Mouse (Mus musculus) layer of hippocampus, adult 2 months (tissue): Measurements from ENCODE around the gene Nfib. TPM values are rescaled to one million over a fixed set of nuclear protein-coding genes. Genes with fewer than 3 reads are reported as not detected.

Source experiments
- DNase-seq, 2 experiments: peaks; one replicate each; pipeline ENCODE4 v3.0.0; 2022; ENCODE audit warnings: low spot score in 2 of 2
- H3K27ac ChIP-seq: fragments of 200-600 bp; 2 replicates; pipeline ENCODE4 v1.8.1; 2022
- H3K4me3 ChIP-seq: fragments of 200-600 bp; 2 replicates; pipeline ENCODE4 v1.8.1; 2022; ENCODE audit warnings: mild to moderate bottlenecking
- CTCF ChIP-seq: fragments of 200-600 bp; conservative IDR thresholded peaks from 2 replicates; pipeline ENCODE4 v1.8.1; 2022; ENCODE audit warnings: antibody characterized with exemption, mild to moderate bottlenecking, moderate library complexity
- total RNA-seq, 2 experiments: library from RNA; stranded (reverse); gene quantifications; 2 replicates each; pipeline ENCODE4 v1.2.3; 2021

Gene Nfib
- total RNA-seq, 2 experiments from 2014 or later = 174 to 186 TPM

DNA sequence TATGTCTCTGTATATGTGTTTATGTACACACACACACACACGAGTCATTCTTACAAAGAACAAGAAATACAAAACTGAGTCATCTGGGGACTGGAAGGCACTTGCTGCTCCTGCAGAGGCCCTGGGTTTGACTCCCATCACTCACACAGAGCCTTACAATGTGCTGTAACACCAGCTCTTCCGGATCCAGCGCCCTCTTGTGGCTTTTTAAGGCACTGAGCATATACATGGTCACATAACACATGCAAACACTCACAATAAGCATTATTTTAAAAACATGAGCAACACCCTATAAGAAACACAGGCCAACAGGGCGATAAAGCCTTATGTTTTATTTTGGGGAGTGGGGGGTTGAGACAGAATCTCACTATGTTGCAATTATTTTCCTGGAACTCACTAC lies 226.2 kb downstream of the Nfib start:
- peak; percentile 58 for TF ChIP-seq CTCF
- no peak for DNase-seq
- H3K4me3 ChIP-seq = no peak overlapping the region
- no peak overlapping the region for H3K27ac ChIP-seq

DNA sequence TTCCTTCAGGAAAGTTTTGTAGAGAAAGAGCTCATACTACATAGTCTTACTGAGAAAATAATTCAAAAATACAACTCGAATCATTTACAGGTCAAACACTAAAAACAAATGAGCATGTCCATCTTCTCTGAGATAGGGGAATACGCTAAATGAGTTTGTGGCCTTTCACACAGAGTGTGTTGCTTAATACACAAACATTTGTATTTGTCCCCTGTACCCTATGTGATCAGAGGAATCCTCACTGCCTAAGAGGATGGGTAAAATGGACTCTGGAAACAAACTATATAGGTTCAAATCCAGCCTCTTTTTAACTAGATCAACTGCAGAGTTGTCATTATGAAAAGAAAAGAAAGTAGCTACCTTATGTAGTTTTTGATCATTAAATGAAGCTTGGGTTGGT lies 227.8 kb downstream of the Nfib start:
- Histone ChIP-seq H3K27ac (no peak overlapping the region), H3K4me3 (no peak overlapping the region)
- no peak for DNase-seq
- TF ChIP-seq CTCF = no peak

DNA sequence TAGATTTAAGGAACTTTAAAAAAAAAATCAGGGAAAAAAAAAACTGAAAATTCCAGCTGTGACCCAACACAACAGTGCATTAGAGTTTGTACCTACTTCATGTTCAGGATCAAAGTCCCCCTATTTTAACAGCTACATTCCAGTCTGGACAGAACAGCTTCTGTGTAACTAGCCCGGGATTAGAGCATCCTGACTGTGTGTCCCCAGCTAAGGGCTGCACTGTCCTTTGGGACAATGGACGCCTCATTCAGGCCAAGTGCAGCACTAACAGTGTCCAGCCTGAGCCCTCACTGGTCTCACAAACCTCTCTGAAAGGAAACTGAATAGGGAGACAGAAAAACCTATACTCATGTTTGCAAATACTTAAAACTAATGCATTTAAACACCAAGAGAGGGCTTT lies 229.1 kb downstream of the Nfib start:
- no peak for DNase-seq
- Histone ChIP-seq H3K27ac (peak overlapping the region; percentile 53; the same call in 1 of the 2 replicates), H3K4me3 (no peak overlapping the region)
- TF ChIP-seq CTCF = no peak

DNA sequence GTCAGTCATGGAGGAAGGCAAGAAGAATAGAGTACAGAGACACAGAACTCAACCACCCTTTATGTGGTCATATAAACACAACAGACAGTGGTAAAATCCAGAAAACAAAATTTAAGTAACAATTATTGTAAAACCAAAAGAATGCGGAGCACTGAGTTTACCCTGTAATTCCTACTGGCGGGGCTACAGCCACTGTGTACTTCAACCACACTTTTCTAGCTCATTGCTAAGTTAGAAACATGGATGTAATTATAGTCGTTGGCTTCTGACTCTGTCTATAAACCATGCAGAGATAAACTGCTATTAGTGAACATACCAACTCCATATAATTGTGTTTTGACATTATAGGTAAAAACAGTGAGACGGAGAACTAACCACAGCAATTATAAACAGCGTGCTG lies 231.2 kb downstream of the Nfib start:
- Histone ChIP-seq H3K4me3 (no peak overlapping the region), H3K27ac (no peak overlapping the region)
- no peak for DNase-seq
- TF ChIP-seq CTCF = no peak

DNA sequence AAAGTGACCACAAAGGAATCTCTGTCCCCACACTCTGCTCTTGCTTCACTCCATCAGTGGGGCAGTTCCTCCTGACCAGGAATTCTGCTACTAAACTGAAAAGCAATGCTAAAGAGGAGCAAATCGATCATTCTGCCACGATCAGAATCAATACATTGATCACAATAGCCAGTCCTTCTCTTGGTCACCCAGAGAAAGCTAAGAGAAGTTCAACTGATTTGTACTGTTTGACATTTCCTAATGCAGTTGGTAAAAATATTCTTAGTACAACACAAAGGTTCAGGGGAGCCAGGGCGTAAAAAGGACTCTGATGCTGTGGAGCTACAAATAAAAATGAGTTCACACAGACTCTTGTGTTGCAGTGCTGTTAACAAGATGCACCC lies 234.6 kb downstream of the Nfib start:
- no peak for TF ChIP-seq CTCF
- Histone ChIP-seq H3K27ac (peak overlapping the region; percentile 43), H3K4me3 (no peak overlapping the region)
- no peak for DNase-seq

DNA sequence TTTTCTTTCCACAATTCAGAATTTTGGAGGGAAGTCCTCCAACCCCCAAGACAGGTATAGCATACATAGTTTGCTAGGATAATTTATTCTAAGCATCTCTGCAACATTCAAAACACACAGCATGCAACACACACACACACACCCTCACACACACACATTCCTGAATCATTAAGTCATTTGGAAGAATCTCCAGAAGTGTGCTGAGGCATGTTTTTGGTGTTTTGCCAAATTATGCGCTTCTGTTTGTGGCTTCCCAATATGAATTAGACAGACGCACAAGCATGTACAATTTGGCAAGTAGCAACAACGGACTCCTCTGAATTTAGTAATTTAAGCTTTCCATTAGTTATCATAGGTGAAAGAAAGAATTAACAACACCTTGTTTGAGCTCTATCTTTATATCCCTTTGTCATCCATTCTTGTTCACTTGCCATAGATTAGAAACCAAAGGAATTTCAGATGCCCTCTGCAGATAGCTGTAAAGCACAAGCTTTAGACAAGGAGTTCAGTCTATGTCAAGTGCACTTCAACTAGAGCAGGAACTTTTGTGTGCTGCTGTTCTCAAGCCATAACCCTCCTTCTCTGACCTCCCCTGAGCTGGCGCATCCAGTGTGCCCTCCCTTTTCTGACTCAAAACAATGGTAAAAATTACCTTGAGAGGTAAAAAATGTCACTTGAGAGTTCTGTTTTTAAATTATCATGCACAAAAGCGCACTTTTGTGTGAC lies 235.2 kb downstream of the Nfib start:
- Histone ChIP-seq H3K27ac (peak overlapping the region; percentile 43; the same call in 1 of the 2 replicates), H3K4me3 (no peak overlapping the region)
- TF ChIP-seq CTCF = no peak
- DNase-seq = peak in 1 of 2 experiments; percentile 28

DNA sequence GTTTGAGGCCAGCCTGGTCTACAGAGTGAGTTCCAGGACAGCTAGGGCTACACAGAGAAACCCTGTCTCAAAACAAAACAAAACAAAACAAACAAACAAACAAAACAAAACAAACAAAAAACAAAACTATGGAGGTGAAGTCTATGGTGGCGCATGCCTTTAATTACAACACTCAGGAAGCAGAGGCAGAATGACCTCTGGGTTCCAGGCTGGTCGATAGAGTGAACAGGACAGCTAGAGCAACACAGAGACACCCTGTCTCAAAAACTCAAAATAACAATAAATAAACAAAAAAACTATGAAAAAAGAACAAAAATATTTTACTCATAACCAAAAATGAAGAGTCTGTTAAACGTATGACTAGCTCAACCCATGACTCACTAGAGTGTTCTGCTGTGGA lies 236.6 kb downstream of the Nfib start:
- no peak overlapping the region for H3K4me3 ChIP-seq

DNA sequence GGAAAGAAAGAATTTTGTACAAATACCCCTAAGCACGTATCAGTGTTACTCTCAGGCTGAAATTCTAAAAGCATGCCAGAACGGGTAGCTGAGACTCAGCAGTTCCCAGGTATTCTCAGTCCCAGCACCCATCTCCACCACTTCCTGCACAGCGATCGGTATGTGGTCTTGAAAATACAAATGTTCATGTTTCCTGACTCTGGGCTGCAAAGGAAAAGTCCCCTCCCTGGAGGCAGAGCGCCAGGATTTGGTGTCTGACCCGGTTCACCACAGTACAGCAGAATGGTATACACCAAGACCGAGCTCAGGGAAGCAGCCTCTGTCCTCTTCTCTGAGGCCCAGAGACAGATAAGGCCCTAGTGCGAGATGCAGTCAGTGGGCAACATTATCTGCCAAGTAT lies 238.8 kb downstream of the Nfib start:
- H3K27ac ChIP-seq = peak overlapping the region; percentile 79
- no peak for DNase-seq
- TF ChIP-seq CTCF = no peak
- H3K4me3 ChIP-seq = peak overlapping the region; percentile 6; the same call in 1 of the 2 replicates

More for the DNA sequence above, 236.6 kb downstream of the Nfib start:
- DNase-seq = no peak
- H3K27ac ChIP-seq = 0 out of 2 replicates have a peak overlapping the region, but pooled peaks have one; percentile 20
- TF ChIP-seq CTCF = no peak

DNA sequence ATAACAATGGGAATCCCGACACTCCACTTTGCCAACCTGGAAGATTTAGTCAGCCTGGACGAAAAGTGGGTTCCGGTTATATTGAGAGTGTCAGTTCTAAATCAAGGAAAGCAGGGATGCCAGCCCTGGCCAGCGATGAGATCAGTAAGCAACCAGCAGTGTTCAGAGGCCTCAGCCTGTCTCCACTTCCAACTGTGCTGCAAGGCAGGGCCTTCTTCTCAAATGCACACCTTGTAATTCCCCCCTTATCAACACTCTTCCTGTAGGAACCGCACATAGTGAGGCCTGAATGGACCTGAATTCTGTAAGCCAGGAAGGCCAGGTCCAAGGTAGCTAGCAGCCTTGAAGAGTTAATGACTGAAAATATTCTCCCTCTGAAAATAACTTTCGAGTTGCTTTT lies 239.4 kb downstream of the Nfib start:
- no peak for DNase-seq
- TF ChIP-seq CTCF = no peak
- Histone ChIP-seq H3K27ac (peak overlapping the region; percentile 79), H3K4me3 (peak overlapping the region; percentile 4; the same call in 1 of the 2 replicates)

DNA sequence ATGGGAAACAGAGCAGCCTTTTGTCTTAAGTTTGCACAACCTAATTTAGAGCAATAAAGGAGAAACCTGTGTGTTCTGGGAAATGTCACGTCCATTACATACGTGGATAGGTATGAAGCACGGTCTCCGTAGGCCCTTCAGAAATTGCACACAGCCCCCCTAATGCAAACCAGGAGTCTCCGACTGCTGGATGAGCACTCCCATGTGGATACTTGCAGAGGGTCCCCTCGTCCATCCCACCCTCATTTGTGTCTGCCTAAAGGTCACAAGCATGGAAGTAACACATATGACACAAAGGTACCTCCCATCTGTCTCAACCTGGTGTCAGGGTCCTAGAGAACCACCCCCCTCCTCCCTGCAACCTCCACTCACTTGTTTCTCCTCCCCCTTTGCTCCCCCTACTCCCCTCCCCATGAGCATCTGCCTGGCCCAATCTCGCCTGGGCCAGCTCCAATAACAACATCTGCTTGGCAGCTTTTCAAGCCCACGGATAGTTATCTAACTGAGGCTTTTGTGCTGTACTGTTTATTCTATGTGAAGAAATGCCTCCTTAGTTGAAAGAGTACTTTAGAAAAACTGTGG lies 241.4 kb downstream of the Nfib start:
- TF ChIP-seq CTCF = no peak
- no peak overlapping the region for H3K4me3 ChIP-seq
- peak in 1 of 2 experiments; percentile 34 for DNase-seq
- peak overlapping the region; percentile 79; the same call in 1 of the 2 replicates for H3K27ac ChIP-seq

DNA sequence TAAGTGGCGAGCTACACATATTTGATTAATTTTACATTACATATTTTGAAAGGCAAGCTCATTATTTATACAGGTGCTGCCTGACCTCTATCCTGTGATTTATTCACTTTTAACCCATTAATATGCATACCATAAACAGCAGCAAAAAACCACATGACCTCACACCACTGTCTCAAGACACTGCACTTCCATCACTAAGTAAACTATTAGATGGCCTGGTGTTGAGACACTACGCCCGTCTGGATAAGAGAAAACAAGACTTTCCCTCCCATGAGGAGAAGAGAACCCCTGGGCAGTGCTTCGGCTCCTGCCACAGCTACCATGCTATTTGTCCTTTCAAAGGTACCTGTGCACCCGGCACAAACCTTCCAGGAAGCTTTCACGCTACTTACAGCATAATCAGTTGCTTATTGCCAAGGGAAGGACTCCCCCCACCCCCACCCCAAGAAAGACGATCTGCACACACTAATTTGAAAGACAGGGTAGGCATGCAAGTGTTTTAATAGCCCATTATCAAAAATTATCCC lies 242.3 kb downstream of the Nfib start:
- H3K27ac ChIP-seq = 0 out of 2 replicates have a peak overlapping the region, but pooled peaks have one; percentile 14
- no peak overlapping the region for H3K4me3 ChIP-seq
- no peak for TF ChIP-seq CTCF
- no peak for DNase-seq

DNA sequence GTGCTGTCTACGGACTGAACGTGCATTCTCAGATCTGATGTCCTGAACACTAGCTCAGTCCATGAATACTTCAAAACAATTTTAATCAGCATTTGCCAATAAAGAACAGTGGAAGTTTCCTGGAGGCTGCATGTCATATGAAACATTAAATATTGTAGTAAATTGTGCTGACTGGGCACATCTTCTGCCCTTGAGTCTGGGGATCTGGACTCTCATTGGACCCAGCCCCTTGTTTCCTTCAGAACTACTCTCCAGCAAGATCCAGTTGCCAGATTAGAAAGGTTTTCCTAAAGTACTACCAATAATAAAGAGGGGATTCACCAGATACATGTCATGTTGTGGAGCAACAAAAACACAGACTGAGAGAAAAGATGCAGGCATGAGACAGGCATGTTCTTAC lies 243.9 kb downstream of the Nfib start:
- no peak for TF ChIP-seq CTCF
- DNase-seq = no peak
- Histone ChIP-seq H3K27ac (no peak overlapping the region), H3K4me3 (no peak overlapping the region)

DNA sequence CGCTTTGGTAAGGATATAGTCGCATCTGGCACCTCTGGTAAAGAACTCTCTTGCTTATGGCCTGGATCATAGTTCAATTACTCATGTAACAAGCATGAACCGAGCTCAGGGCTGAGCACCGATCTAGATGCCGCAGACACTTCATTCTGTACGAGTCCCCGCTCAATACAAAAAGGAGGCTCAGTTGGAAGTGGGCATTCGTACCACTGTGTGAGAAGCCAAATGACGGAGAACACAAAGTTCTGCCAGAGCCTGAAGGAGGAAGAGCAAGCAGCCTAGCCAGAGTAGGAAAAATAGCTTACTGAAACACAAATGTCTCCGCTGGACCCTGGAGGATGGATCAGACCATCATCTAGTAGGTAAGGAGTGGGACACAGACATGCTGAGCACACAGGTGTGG lies 246.7 kb downstream of the Nfib start:
- no peak for DNase-seq

More for the DNA sequence above, 246.7 kb downstream of the Nfib start:
- TF ChIP-seq CTCF = no peak
- H3K27ac ChIP-seq = peak overlapping the region; percentile 52; the same call in 1 of the 2 replicates
- no peak overlapping the region for H3K4me3 ChIP-seq
